Mouse (Mus musculus): ENCODE data around the gene Ccdc194.
A peak's percentile ranks its signal among the peaks of the same experiment; 100 is the strongest.

The Ccdc194 gene

GRCm38 (mm10) chr8:71525226-71526050, at the start of gene Ccdc194:
Ccdc194 (minus strand) TSS chr8:71525711.
- no peak for DNase-seq (ENCODE audit: low read depth)

GRCm38 (mm10) chr8:71575020-71575419, 49.5 kb upstream of the Ccdc194 start:
- DNase-seq (ENCODE audit: low read depth): no peak

GRCm38 (mm10) chr8:71574426-71574825, 48.9 kb upstream of the Ccdc194 start:
- no peak for DNase-seq (ENCODE audit: low read depth)

GRCm38 (mm10) chr8:71572847-71573633, 47.5 kb upstream of the Ccdc194 start:
- no peak for DNase-seq (ENCODE audit: low read depth)

- no peak for DNase-seq (ENCODE audit: low read depth)
Measured at GRCm38 (mm10) chr8:71572077-71572476, 46.6 kb upstream of the Ccdc194 start.

- peak; percentile 97 for DNase-seq (ENCODE audit: low read depth)
Measured at GRCm38 (mm10) chr8:71570291-71570954, 44.9 kb upstream of the Ccdc194 start.

- DNase-seq (ENCODE audit: low read depth): peak; percentile 89
Measured at GRCm38 (mm10) chr8:71569366-71570290, 44.1 kb upstream of the Ccdc194 start.

GRCm38 (mm10) chr8:71568941-71569340, 43.4 kb upstream of the Ccdc194 start:
- peak; percentile 41 for DNase-seq (ENCODE audit: low read depth)

GRCm38 (mm10) chr8:71568387-71568937, 43.0 kb upstream of the Ccdc194 start, which contains the start of gene Slc27a1:
Slc27a1 (plus strand) TSS chr8:71568882.
- no peak for DNase-seq (ENCODE audit: low read depth)

GRCm38 (mm10) chr8:71567587-71567986, 42.1 kb upstream of the Ccdc194 start:
- peak; percentile 16 for DNase-seq (ENCODE audit: low read depth)

- no peak for DNase-seq (ENCODE audit: low read depth)
Measured at GRCm38 (mm10) chr8:71566501-71566900, 41.0 kb upstream of the Ccdc194 start, which contains the start of gene Nxnl1. Nxnl1 (minus strand) TSS chr8:71566601.

GRCm38 (mm10) chr8:71563992-71564391, 38.5 kb upstream of the Ccdc194 start:
- no peak for DNase-seq (ENCODE audit: low read depth)

- DNase-seq (ENCODE audit: low read depth): peak; percentile 83
Measured at GRCm38 (mm10) chr8:71562751-71563150, 37.2 kb upstream of the Ccdc194 start.

GRCm38 (mm10) chr8:71561401-71561800, 35.9 kb upstream of the Ccdc194 start:
- DNase-seq (ENCODE audit: low read depth): peak; percentile 93

- no peak for DNase-seq (ENCODE audit: low read depth)
Measured at GRCm38 (mm10) chr8:71560765-71561164, 35.3 kb upstream of the Ccdc194 start.

- DNase-seq (ENCODE audit: low read depth): no peak
Measured at GRCm38 (mm10) chr8:71560071-71560470, 34.6 kb upstream of the Ccdc194 start.

GRCm38 (mm10) chr8:71558958-71559690, 33.6 kb upstream of the Ccdc194 start:
- peak; percentile 96 for DNase-seq (ENCODE audit: low read depth)

- peak; percentile 80 for DNase-seq (ENCODE audit: low read depth)
Measured at GRCm38 (mm10) chr8:71558071-71558957, 32.8 kb upstream of the Ccdc194 start, which contains the start of gene Tmem221. Tmem221 (minus strand) TSS chr8:71558871.

GRCm38 (mm10) chr8:71554644-71555043, 29.1 kb upstream of the Ccdc194 start:
- DNase-seq (ENCODE audit: low read depth): no peak
